Mouse (Mus musculus) duodenum, adult 2 months (tissue): Measurements from ENCODE around the gene D17H6S53E. TPM values are rescaled to one million over a fixed set of nuclear protein-coding genes. Genes with fewer than 3 reads are reported as not detected.

Source experiments
- polyA plus RNA-seq: library from polyadenylated mRNA; depleted of rRNA; stranded (reverse); fragments of >200 nt; gene quantifications from 2 replicates; pipeline ENCODE4 v1.2.3, GENCODE M21; 2012; ENCODE audit warnings: low replicate concordance; rRNA removed

Gene D17H6S53E
- polyA plus RNA-seq, 1 experiment = 21.5 TPM

Other genes starting within 250 kb of the D17H6S53E start
- 6.2 and 6.7 TPM in 2 replicates for gene Zbtb12, start 246.9 kb upstream of the D17H6S53E start, polyA plus RNA-seq
- gene Gm20547, start 244.3 kb upstream of the D17H6S53E start, polyA plus RNA-seq = not detected in 2 replicates
- 5.1 and 6.8 TPM in 2 replicates for gene C2, start 228.1 kb upstream of the D17H6S53E start, polyA plus RNA-seq
- 206 and 215 TPM in 2 replicates for gene Ehmt2, start 227.9 kb upstream of the D17H6S53E start, polyA plus RNA-seq
- 74.7 and 81.1 TPM in 2 replicates for gene Slc44a4, start 211.9 kb upstream of the D17H6S53E start, polyA plus RNA-seq
- gene Neu1, start 195.1 kb upstream of the D17H6S53E start, polyA plus RNA-seq = 40.9 and 52.9 TPM in 2 replicates
- gene Hspa1b, start 167.1 kb upstream of the D17H6S53E start, polyA plus RNA-seq = 5.4 and 9.5 TPM in 2 replicates
- gene Gm20481, start 156.5 kb upstream of the D17H6S53E start, polyA plus RNA-seq = not detected in 2 replicates
- gene Hspa1a, start 154.2 kb upstream of the D17H6S53E start, polyA plus RNA-seq = 4.9 and 6.7 TPM in 2 replicates
- 0.15 and 0.22 TPM in 2 replicates for gene Hspa1l, start 153.7 kb upstream of the D17H6S53E start, polyA plus RNA-seq
- 88.2 and 110 TPM in 2 replicates for gene Lsm2, start 144.5 kb upstream of the D17H6S53E start, polyA plus RNA-seq
- gene Vars, start 125.4 kb upstream of the D17H6S53E start, polyA plus RNA-seq = 142 and 150 TPM in 2 replicates
- 1.6 and 2.0 TPM in 2 replicates for gene Vwa7, start 109.8 kb upstream of the D17H6S53E start, polyA plus RNA-seq
- 0.41 and 0.69 TPM in 2 replicates for gene Sapcd1, start 98.4 kb upstream of the D17H6S53E start, polyA plus RNA-seq
- 2.0 and 5.6 TPM in 2 replicates for gene Msh5, start 79.6 kb upstream of the D17H6S53E start, polyA plus RNA-seq
- 133 and 202 TPM in 2 replicates for gene Clic1, start 76.4 kb upstream of the D17H6S53E start, polyA plus RNA-seq
- 13.4 and 17.5 TPM in 2 replicates for gene Ddah2, start 67.3 kb upstream of the D17H6S53E start, polyA plus RNA-seq
- 0.85 and 7.5 TPM in 2 replicates for gene Ly6g6c, start 61.0 kb upstream of the D17H6S53E start, polyA plus RNA-seq
- gene Mpig6b, start 60.2 kb upstream of the D17H6S53E start, polyA plus RNA-seq = 0.18 and 0.55 TPM in 2 replicates
- 0.15 and 29.8 TPM in 2 replicates for gene Ly6g6e, start 49.5 kb upstream of the D17H6S53E start, polyA plus RNA-seq
- 5.8 and 13.6 TPM in 2 replicates for gene Ly6g6d, start 48.3 kb upstream of the D17H6S53E start, polyA plus RNA-seq
- gene Ly6g6f, start 40.8 kb upstream of the D17H6S53E start, polyA plus RNA-seq = 3.3 and 4.6 TPM in 2 replicates
- gene Abhd16a, start 37.1 kb upstream of the D17H6S53E start, polyA plus RNA-seq = 135 and 240 TPM in 2 replicates
- not detected in 2 replicates for gene Ly6g5c, start 18.1 kb upstream of the D17H6S53E start, polyA plus RNA-seq
- 1.7 TPM in 2 replicates for gene Ly6g5b, start 10.9 kb upstream of the D17H6S53E start, polyA plus RNA-seq
- 15.1 and 26.1 TPM in 2 replicates for gene Gpank1, start 4.9 kb upstream of the D17H6S53E start, polyA plus RNA-seq
- 334 and 557 TPM in 2 replicates for gene Csnk2b, start 4.3 kb upstream of the D17H6S53E start, polyA plus RNA-seq
- 0.25 TPM in 2 replicates for gene Apom, start 5.7 kb downstream of the D17H6S53E start, polyA plus RNA-seq
- 179 and 180 TPM in 2 replicates for gene Bag6, start 8.8 kb downstream of the D17H6S53E start, polyA plus RNA-seq
- 388 and 529 TPM in 2 replicates for gene Prrc2a, start 38.5 kb downstream of the D17H6S53E start, polyA plus RNA-seq
- gene Aif1, start 49.7 kb downstream of the D17H6S53E start, polyA plus RNA-seq = 0.76 TPM in 1 of 2 replicates, not detected in the other
- gene Lst1, start 62.1 kb downstream of the D17H6S53E start, polyA plus RNA-seq = 6.5 and 24.6 TPM in 2 replicates
- 6.3 and 41.5 TPM in 2 replicates for gene Ltb, start 68.1 kb downstream of the D17H6S53E start, polyA plus RNA-seq
- 1.5 and 1.8 TPM in 2 replicates for gene Tnf, start 75.6 kb downstream of the D17H6S53E start, polyA plus RNA-seq
- 0.70 and 1.1 TPM in 2 replicates for gene Lta, start 79.0 kb downstream of the D17H6S53E start, polyA plus RNA-seq
- gene Gm16181, start 94.5 kb downstream of the D17H6S53E start, polyA plus RNA-seq = not detected in 2 replicates
- 2.2 and 3.7 TPM in 2 replicates for gene Atp6v1g2, start 107.3 kb downstream of the D17H6S53E start, polyA plus RNA-seq
- 27.0 and 39.7 TPM in 2 replicates for gene Nfkbil1, start 109.4 kb downstream of the D17H6S53E start, polyA plus RNA-seq
- gene Ddx39b, start 115.4 kb downstream of the D17H6S53E start, polyA plus RNA-seq = 147 and 156 TPM in 2 replicates
- 447 and 1,433 TPM in 2 replicates for gene H2-D1, start 136.4 kb downstream of the D17H6S53E start, polyA plus RNA-seq
- gene H2-Q1, start 194.0 kb downstream of the D17H6S53E start, polyA plus RNA-seq = 28.5 and 65.5 TPM in 2 replicates
- gene H2-Q2, start 215.9 kb downstream of the D17H6S53E start, polyA plus RNA-seq = 350 and 1,003 TPM in 2 replicates